In the genomic region with DNA sequence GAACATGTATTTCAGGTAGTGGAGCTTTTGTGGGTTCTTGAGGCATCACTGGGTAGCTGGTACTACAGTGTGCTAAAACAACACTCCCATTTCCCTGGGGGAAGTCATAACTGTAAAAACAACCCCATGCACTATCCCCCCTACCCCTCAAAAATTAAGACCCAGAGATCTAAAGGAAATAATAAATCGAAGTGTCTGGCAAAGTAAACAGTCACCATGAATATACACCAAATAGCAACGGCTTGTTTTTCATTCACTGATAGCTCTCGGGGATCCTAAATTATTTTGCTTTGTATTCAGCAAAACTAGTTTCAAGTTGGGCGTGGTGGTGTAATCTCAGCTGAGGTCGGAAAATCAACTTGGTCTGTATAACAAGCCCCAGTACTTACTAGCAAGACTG, we compare ENCODE assay signal across 8 mouse cellular contexts. TPM values are rescaled to one million over a fixed set of nuclear protein-coding genes. Genes with fewer than 3 reads are reported as not detected.
DNase-seq lines count a peak whose midpoint lies in the region; ATAC-seq and TF ChIP-seq lines count a peak whose summit lies in the region.

No protein-coding gene starts in this region.

- in situ Hi-C loops in ES-E14 (cut with MboI; ENCODE audit: low sequenced_read_pairs in 2 of 2, unreplicated experiment in 2 of 2), result no loop called here

- peak overlapping the region; percentile 81 for H3K27ac ChIP-seq in heart, embryonic 15.5 days
- peak overlapping the region; percentile 16; the same call in 1 of the 2 replicates for H3K27ac ChIP-seq in ES-E14 (ENCODE audit: insufficient read depth, low read depth, low read length, poor library complexity, severe bottlenecking)
- H3K27ac ChIP-seq in hindbrain, embryonic 11.5 days (ENCODE audit: low read depth, low read length), result peak overlapping the region; percentile 62
- peak overlapping the region; percentile 89 for H3K27ac ChIP-seq in midbrain, embryonic 10.5 days (replicated peaks)

- H3K27me3 ChIP-seq in heart, embryonic 15.5 days, result no peaks in the 10 kb centered on the region
- no peaks in the 10 kb centered on the region for H3K27me3 ChIP-seq in hindbrain, embryonic 11.5 days (ENCODE audit: control insufficient read depth, insufficient read depth, low read length)
- no peaks in the 10 kb centered on the region for H3K27me3 ChIP-seq in midbrain, embryonic 10.5 days (ENCODE audit: low read depth, poor library complexity, severe bottlenecking)

- H3K9me3 ChIP-seq in heart, embryonic 15.5 days (replicated peaks), result no peaks in the 10 kb centered on the region
- H3K9me3 ChIP-seq in ES-E14 (ENCODE audit: control insufficient read depth, insufficient read depth, low read depth, low read length), result no peaks in the 10 kb centered on the region
- H3K9me3 ChIP-seq in hindbrain, embryonic 11.5 days (ENCODE audit: control insufficient read depth, low read length), result no peaks in the 10 kb centered on the region
- no peaks in the 10 kb centered on the region for H3K9me3 ChIP-seq in midbrain, embryonic 10.5 days (replicated peaks)

- DNase-seq in heart, adult 9 months (ENCODE audit: low spot score in 2 of 2), result no peak
- no peak for DNase-seq in ES-E14 (ENCODE audit: low read depth, low spot score)
- no peak for DNase-seq in hindbrain, embryonic 11.5 days (ENCODE audit: low spot score)
- DNase-seq in midbrain, embryonic 10.5 days (ENCODE audit: low spot score), result no peak
- DNase-seq in left cerebral cortex, postnatal 14 days (ENCODE audit: low spot score in 2 of 2), result no peak
- DNase-seq in urinary bladder, postnatal 36 days (ENCODE audit: low spot score in 2 of 2), result no peak
- no peak for DNase-seq in embryo, embryonic 11 days

- H3K36me3 ChIP-seq in heart, embryonic 15.5 days, result peaks cover 37% of the 10 kb centered on the region
- H3K36me3 ChIP-seq in ES-E14 (ENCODE audit: control insufficient read depth, insufficient read depth, low read length, poor library complexity, severe bottlenecking), result peaks cover 8% of the 10 kb centered on the region
- peaks cover 8% of the 10 kb centered on the region; the same call in 1 of the 2 replicates for H3K36me3 ChIP-seq in hindbrain, embryonic 11.5 days (ENCODE audit: control insufficient read depth, insufficient read depth, low read length)
- peaks cover 37% of the 10 kb centered on the region for H3K36me3 ChIP-seq in midbrain, embryonic 10.5 days

- peak overlapping the region; percentile 89 for H3K4me3 ChIP-seq in heart, embryonic 15.5 days
- peak overlapping the region; percentile 76 for H3K4me3 ChIP-seq in ES-E14 (ENCODE audit: insufficient read depth in 1 of 2, low read depth in 1 of 2, low read length in 2 of 2, poor library complexity in 1 of 2, severe bottlenecking in 1 of 2)
- peak overlapping the region; percentile 67 for H3K4me3 ChIP-seq in hindbrain, embryonic 11.5 days (ENCODE audit: low read depth, low read length)
- H3K4me3 ChIP-seq in midbrain, embryonic 10.5 days, result peak overlapping the region; percentile 79

- WGBS in heart, embryonic 15.5 days, result 11% methylated on average over 5 of the region's 5 CpGs
- 18% methylated on average over 5 of the region's 5 CpGs for WGBS in hindbrain, embryonic 11.5 days
- WGBS in midbrain, embryonic 10.5 days, result 21% methylated on average over 5 of the region's 5 CpGs

- intact Hi-C loops in left cerebral cortex, postnatal 14 days (cut with DNase I), result no loop called here

- peak overlapping the region; percentile 90 for H3K4me2 ChIP-seq in heart, embryonic 15.5 days
- peak overlapping the region; percentile 73 for H3K4me2 ChIP-seq in hindbrain, embryonic 11.5 days (replicated peaks; ENCODE audit: low read depth, low read length)

- peak overlapping the region; percentile 59 for H3K9ac ChIP-seq in heart, embryonic 15.5 days
- H3K9ac ChIP-seq in ES-E14 (ENCODE audit: insufficient read depth, low read depth, low read length, poor library complexity, severe bottlenecking), result peak overlapping the region; percentile 82; the same call in 1 of the 2 replicates
- H3K9ac ChIP-seq in hindbrain, embryonic 11.5 days (ENCODE audit: low read depth, low read length), result peak overlapping the region; percentile 81

- H3K4me1 ChIP-seq in heart, embryonic 15.5 days (replicated peaks), result peaks cover 31% of the 10 kb centered on the region
- peaks cover 0 to 7% of the 10 kb centered on the region in 2 experiments; a peak in 3 of 4 replicates for H3K4me1 ChIP-seq in ES-E14 (ENCODE audit: control insufficient read depth in 2 of 2, insufficient read depth in 2 of 2, low read length in 2 of 2, poor library complexity in 1 of 2)
- H3K4me1 ChIP-seq in hindbrain, embryonic 11.5 days (replicated peaks; ENCODE audit: control insufficient read depth, insufficient read depth, low read length), result peaks cover 3% of the 10 kb centered on the region; the same call in 1 of the 2 replicates
- H3K4me1 ChIP-seq in midbrain, embryonic 10.5 days, result peaks cover 32% of the 10 kb centered on the region

- no peak for ATAC-seq in heart, embryonic 15.5 days (replicated peaks; ENCODE audit: insufficient number of reproducible peaks, insufficient read depth, low FRiP score, low read depth)
- no peak for ATAC-seq in hindbrain, embryonic 11.5 days (ENCODE audit: low FRiP score)

TF ChIP-seq in ES-E14, 5 proteins besides CTCF, POLR2A, EP300 and RAD21:
- TF ChIP-seq ZNF384 (IDR thresholded peaks at IDR 0.05; ENCODE audit: low read depth, low read length) (no peak), MAFK (IDR thresholded peaks at IDR 0.05; ENCODE audit: insufficient read depth, low read depth, low read length) (no peak)

RNA-seq across cellular contexts. Expression of a gene that starts 0.7 kb away (rescaled TPM):
- polyA plus RNA-seq in heart, embryonic 15.5 days (2015; fragmentation: Nextera tagmentation; extraction: Ambion mirVana), result 19.6 and 28.8 TPM in 2 replicates
- 12.2 and 13.8 TPM in 2 replicates for total RNA-seq in ES-E14 (2012; rRNA removed)
- 26.5 and 28.8 TPM in 2 replicates for polyA plus RNA-seq in hindbrain, embryonic 11.5 days (2014; fragmentation: Nextera tagmentation; extraction: Ambion mirVana)
- 19.6 and 23.8 TPM in 2 replicates for polyA plus RNA-seq in midbrain, embryonic 10.5 days (2016; fragmentation: Nextera tagmentation; extraction: Ambion mirVana)
- total RNA-seq in left cerebral cortex, postnatal 14 days (2021), result 10 to 100 TPM; 43.2 to 44.4 TPM

RNA-seq across cellular contexts. Expression of a gene that starts 20.2 kb away (rescaled TPM):
- polyA plus RNA-seq in heart, embryonic 15.5 days (2015; fragmentation: Nextera tagmentation; extraction: Ambion mirVana), result 62.1 and 79.0 TPM in 2 replicates
- total RNA-seq in ES-E14 (2012; rRNA removed), result 62.8 and 62.9 TPM in 2 replicates
- 9.9 and 10.4 TPM in 2 replicates for polyA plus RNA-seq in hindbrain, embryonic 11.5 days (2014; fragmentation: Nextera tagmentation; extraction: Ambion mirVana)
- polyA plus RNA-seq in midbrain, embryonic 10.5 days (2016; fragmentation: Nextera tagmentation; extraction: Ambion mirVana), result 16.4 and 19.3 TPM in 2 replicates
- 10 to 100 TPM; 20.5 to 21.7 TPM for total RNA-seq in left cerebral cortex, postnatal 14 days (2021)

RNA-seq across cellular contexts. Expression of a gene that starts 42.2 kb away (rescaled TPM):
- polyA plus RNA-seq in heart, embryonic 15.5 days (2015; fragmentation: Nextera tagmentation; extraction: Ambion mirVana), result 63.4 and 75.2 TPM in 2 replicates
- total RNA-seq in ES-E14 (2012; rRNA removed), result 31.3 and 40.3 TPM in 2 replicates
- 96.2 and 99.5 TPM in 2 replicates for polyA plus RNA-seq in hindbrain, embryonic 11.5 days (2014; fragmentation: Nextera tagmentation; extraction: Ambion mirVana)
- 63.4 and 65.5 TPM in 2 replicates for polyA plus RNA-seq in midbrain, embryonic 10.5 days (2016; fragmentation: Nextera tagmentation; extraction: Ambion mirVana)
- 100 to 1,000 TPM; 336 to 338 TPM for total RNA-seq in left cerebral cortex, postnatal 14 days (2021)

RNA-seq across cellular contexts. Expression of a gene that starts 49.0 kb away (rescaled TPM):
- polyA plus RNA-seq in heart, embryonic 15.5 days (2015; fragmentation: Nextera tagmentation; extraction: Ambion mirVana), result 82.3 and 95.8 TPM in 2 replicates
- 68.1 and 71.3 TPM in 2 replicates for total RNA-seq in ES-E14 (2012; rRNA removed)
- polyA plus RNA-seq in hindbrain, embryonic 11.5 days (2014; fragmentation: Nextera tagmentation; extraction: Ambion mirVana), result 113 and 127 TPM in 2 replicates
- polyA plus RNA-seq in midbrain, embryonic 10.5 days (2016; fragmentation: Nextera tagmentation; extraction: Ambion mirVana), result 127 and 133 TPM in 2 replicates
- total RNA-seq in left cerebral cortex, postnatal 14 days (2021), result 100 to 1,000 TPM; 119 to 132 TPM

Comparison
In these comparisons a context has a peak if more than half of its experiments do, and no peak if none do; other contexts are left out.
1. H3K27ac ChIP-seq: peak in every context shown above with its lines; median percentile 89 in midbrain, embryonic 10.5 days; 81 in heart, embryonic 15.5 days; 62 in hindbrain, embryonic 11.5 days; 16 in ES-E14.